Mouse (Mus musculus): ENCODE data around the gene Reep1.
A peak's percentile ranks its signal among the peaks of the same experiment; 100 is the strongest.

Reep1 gene

DNA sequence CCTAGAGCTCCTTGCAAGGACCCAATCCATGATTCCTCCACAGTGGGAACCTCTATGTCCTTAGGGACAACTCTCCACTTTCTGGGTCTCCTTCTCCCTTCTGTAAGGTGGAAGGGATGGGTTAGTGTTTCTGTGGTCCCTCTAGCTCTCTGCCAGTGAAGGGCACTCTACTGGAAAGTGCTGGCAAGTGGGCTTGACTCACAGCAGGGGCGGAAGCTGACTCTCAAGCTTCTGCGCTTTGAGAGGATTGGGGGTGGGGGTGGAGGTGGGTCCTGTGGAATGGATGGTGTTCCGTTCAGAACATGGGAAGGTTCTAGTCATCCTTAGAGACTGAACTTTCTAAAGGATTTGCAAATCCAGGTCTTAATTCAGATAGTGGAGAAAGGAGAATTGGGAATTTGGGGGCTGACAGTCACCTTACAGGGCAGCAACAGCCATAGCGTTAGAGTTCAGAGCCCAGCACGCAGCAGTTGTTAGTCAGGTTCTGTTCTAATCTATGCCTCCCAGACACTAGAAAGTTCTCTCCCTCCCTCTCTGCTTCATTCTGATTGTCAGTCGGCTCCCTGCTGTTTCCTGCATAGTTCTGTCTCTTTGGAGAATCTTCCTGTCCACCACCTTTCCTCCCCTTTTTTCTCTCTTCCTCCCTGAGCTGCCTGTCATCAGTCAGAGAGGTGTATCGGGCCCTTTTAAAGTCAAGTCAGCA lies 93.8 kb downstream of the Reep1 start:
- TF ChIP-seq NANOG (IDR thresholded peaks at IDR 0.05; ENCODE audit: borderline replicate concordance, low read length) (no peak), POU5F1 (IDR thresholded peaks at IDR 0.05; ENCODE audit: borderline replicate concordance, low read length) (no peak), CTCF (conservative IDR thresholded peaks at IDR 0.05; ENCODE audit: low read length) (no peak)
- no peaks in the 10 kb centered on the region for H3K9me3 ChIP-seq (ENCODE audit: low read length)
- peaks cover 9% of the 10 kb centered on the region; the same call in 1 of the 2 replicates for H3K27me3 ChIP-seq (ENCODE audit: insufficient read depth, low read length)

DNA sequence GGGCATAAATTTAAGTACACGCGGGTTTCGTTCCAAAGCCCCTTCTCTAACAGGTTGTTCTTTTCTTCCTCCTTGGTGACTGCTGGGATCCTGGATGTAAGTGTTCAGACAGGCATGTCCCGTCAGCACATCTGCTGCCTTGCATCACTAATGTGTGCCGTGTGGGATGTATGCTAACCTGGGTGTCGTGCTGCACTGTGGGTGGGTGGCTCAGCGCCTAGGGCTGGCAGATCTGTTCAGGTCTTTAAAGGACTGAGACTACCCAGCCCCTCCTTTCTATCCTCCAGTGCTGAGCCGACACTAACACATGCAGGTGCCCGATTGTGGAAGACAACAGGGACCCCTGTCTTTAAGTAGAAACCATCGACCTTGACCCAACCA lies 94.3 kb downstream of the Reep1 start:
- H3K27me3 ChIP-seq (ENCODE audit: insufficient read depth, low read length), result peaks cover 14% of the 10 kb centered on the region; the same call in 1 of the 2 replicates
- peaks cover 20% of the 10 kb centered on the region for H3K4me1 ChIP-seq (replicated peaks; ENCODE audit: low read depth, low read length)
- no peak overlapping the region for H3K4me3 ChIP-seq (replicated peaks; ENCODE audit: low read length)
- no peaks in the 10 kb centered on the region for H3K36me3 ChIP-seq (ENCODE audit: insufficient read depth, low read length)
- TF ChIP-seq POU5F1 (IDR thresholded peaks at IDR 0.05; ENCODE audit: borderline replicate concordance, low read length) (no peak), CTCF (conservative IDR thresholded peaks at IDR 0.05; ENCODE audit: low read length) (no peak), NANOG (IDR thresholded peaks at IDR 0.05; ENCODE audit: borderline replicate concordance, low read length) (no peak)
- H3K9me3 ChIP-seq (ENCODE audit: low read length), result no peaks in the 10 kb centered on the region

More for the DNA sequence above, 93.8 kb downstream of the Reep1 start:
- H3K4me3 ChIP-seq (replicated peaks; ENCODE audit: low read length), result no peak overlapping the region
- H3K4me1 ChIP-seq (replicated peaks; ENCODE audit: low read depth, low read length), result peaks cover 20% of the 10 kb centered on the region
- H3K36me3 ChIP-seq (ENCODE audit: insufficient read depth, low read length), result no peaks in the 10 kb centered on the region

DNA sequence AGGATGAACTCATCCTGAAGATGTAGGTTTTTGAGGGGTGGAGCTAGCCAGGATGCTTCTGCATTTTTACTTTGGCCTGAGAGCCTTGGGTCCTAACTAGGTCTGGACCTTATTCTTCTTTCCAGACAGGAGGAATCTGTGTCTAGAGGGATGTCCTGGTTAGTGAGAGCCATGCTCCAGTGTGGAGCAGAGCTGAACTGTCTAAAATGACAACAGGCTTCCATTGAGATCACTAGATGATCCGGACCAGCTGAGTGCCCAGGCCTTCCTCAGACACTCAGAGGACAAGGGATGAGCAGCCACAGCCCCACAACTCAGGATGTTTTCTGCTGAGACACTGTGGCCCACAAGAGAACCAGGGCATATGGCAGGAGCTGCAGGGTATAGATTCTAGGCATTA lies 96.2 kb downstream of the Reep1 start:
- H3K4me1 ChIP-seq (replicated peaks; ENCODE audit: low read depth, low read length), result peaks cover 20% of the 10 kb centered on the region
- H3K4me3 ChIP-seq (replicated peaks; ENCODE audit: low read length), result no peak overlapping the region
- no peaks in the 10 kb centered on the region for H3K36me3 ChIP-seq (ENCODE audit: insufficient read depth, low read length)
- no peaks in the 10 kb centered on the region for H3K9me3 ChIP-seq (ENCODE audit: low read length)
- H3K27me3 ChIP-seq (ENCODE audit: insufficient read depth, low read length), result peaks cover 14% of the 10 kb centered on the region; the same call in 1 of the 2 replicates
- TF ChIP-seq POU5F1 (IDR thresholded peaks at IDR 0.05; ENCODE audit: borderline replicate concordance, low read length), result no peak
- no peak for TF ChIP-seq NANOG (IDR thresholded peaks at IDR 0.05; ENCODE audit: borderline replicate concordance, low read length)
- no peak for TF ChIP-seq CTCF (conservative IDR thresholded peaks at IDR 0.05; ENCODE audit: low read length)

DNA sequence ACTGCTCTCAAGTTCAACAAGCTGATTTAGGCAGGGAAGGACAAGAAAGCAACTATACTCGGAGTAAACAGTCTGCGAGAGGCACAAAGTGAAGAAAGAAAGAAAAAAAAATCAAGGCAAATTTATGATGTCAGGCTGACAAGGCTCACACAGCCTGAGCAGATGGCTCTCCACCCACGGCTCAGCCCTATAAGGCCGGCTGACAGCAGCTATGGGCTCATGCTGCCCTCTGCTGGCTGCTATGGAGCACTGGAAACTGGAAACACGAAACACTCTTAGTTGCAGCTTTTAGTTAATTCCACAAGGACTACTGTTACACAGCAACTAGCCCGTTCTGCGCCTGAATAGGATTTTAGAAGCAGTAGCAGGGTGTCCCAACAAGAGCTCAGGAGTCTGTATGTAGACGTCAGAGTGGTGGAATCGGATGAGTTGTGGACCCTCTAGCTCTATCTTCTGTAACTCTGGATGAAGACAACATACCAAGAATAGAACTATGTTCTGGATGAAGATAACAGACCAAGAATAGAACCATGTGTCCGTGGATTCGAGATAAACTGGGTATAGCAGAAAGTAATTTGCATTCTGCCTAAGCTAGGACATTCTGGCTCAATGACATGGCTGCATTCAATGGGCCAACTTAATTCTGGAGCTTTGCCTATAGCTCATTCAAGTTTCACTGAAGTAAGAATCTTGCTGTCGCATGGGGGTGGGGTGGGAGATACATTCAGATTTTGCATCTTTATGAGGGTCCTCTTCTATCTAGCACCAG lies 96.9 kb downstream of the Reep1 start:
- Histone ChIP-seq H3K9me3 (ENCODE audit: low read length) (no peaks in the 10 kb centered on the region), H3K4me3 (replicated peaks; ENCODE audit: low read length) (no peak overlapping the region), H3K27me3 (ENCODE audit: insufficient read depth, low read length) (peaks cover 14% of the 10 kb centered on the region; the same call in 1 of the 2 replicates), H3K36me3 (ENCODE audit: insufficient read depth, low read length) (peaks cover 5% of the 10 kb centered on the region; the same call in 1 of the 2 replicates), H3K4me1 (replicated peaks; ENCODE audit: low read depth, low read length) (peaks cover 16% of the 10 kb centered on the region)
- TF ChIP-seq CTCF (conservative IDR thresholded peaks at IDR 0.05; ENCODE audit: low read length) (peak; percentile 79), NANOG (IDR thresholded peaks at IDR 0.05; ENCODE audit: borderline replicate concordance, low read length) (no peak)

DNA sequence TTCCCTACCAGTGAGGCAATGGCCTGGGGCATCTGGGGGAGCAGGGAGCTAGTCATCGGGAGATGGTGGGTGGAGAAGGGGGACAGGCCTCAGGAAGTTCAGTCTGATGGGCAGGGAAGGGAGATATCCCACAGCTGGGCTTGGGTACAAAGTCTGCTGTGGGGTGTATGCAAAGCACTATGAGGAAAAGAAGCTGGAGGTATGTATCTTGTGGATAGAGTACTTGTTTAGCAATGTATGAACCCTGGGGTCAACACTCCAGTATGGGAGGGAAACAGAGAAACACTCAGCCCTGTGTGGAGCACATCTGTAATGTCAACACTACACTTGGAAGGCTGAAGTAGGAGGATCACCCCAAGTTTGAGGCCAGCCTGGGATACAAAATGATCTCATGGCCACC lies 99.4 kb downstream of the Reep1 start:
- Histone ChIP-seq H3K27me3 (ENCODE audit: insufficient read depth, low read length) (peaks cover 5% of the 10 kb centered on the region; the same call in 1 of the 2 replicates), H3K9me3 (ENCODE audit: low read length) (no peaks in the 10 kb centered on the region), H3K4me3 (replicated peaks; ENCODE audit: low read length) (no peak overlapping the region), H3K4me1 (replicated peaks; ENCODE audit: low read depth, low read length) (peaks cover 4% of the 10 kb centered on the region), H3K36me3 (ENCODE audit: insufficient read depth, low read length) (peaks cover 26% of the 10 kb centered on the region)
- no peak for TF ChIP-seq POU5F1 (IDR thresholded peaks at IDR 0.05; ENCODE audit: borderline replicate concordance, low read length)
- TF ChIP-seq NANOG (IDR thresholded peaks at IDR 0.05; ENCODE audit: borderline replicate concordance, low read length), result no peak
- no peak for TF ChIP-seq CTCF (conservative IDR thresholded peaks at IDR 0.05; ENCODE audit: low read length)

DNA sequence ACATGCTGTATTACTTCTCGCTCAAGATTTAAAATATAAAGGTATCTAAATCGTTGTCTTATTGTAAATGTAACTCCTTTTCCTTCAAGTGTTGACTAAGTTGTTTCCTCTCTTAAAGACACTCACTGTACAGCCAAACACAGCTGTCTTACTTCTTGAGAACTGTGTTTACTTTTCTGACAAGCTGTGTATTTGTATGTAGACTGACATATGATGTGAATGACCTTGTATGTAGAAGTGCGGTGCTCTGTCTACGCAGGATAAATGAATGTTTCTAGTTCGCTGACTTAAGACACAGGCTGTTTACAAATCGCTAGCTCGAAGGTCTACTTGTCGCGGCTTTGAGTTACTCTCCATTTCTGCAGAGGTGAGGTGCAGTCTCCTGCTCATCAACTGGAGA lies 102.5 kb downstream of the Reep1 start:
- TF ChIP-seq NANOG (IDR thresholded peaks at IDR 0.05; ENCODE audit: borderline replicate concordance, low read length) (no peak), CTCF (conservative IDR thresholded peaks at IDR 0.05; ENCODE audit: low read length) (no peak), POU5F1 (IDR thresholded peaks at IDR 0.05; ENCODE audit: borderline replicate concordance, low read length) (no peak)
- Histone ChIP-seq H3K36me3 (ENCODE audit: insufficient read depth, low read length) (peaks cover 51% of the 10 kb centered on the region), H3K27me3 (ENCODE audit: insufficient read depth, low read length) (peaks cover 5% of the 10 kb centered on the region; the same call in 1 of the 2 replicates), H3K9me3 (ENCODE audit: low read length) (no peaks in the 10 kb centered on the region), H3K4me1 (replicated peaks; ENCODE audit: low read depth, low read length) (no peaks in the 10 kb centered on the region), H3K4me3 (replicated peaks; ENCODE audit: low read length) (no peak overlapping the region)

DNA sequence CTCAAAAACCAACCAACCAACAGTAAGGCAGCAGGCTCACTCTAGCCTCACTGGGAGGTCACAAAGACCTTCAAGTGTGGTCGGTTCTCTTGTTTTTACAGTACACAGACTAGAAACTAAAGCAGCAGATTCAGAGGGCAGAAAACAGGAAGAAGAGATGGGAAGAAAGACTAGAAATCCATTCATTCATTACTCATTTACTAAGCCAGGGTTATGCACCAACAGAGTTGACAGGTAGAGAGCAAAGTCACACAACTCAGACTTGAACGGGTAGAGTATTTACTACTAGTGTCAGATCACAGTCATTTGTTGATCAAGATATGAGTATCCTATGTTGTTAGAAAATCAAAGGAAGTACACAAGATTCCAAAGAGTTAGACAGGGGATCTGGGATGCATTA lies 105.5 kb downstream of the Reep1 start:
- no peak for TF ChIP-seq CTCF (conservative IDR thresholded peaks at IDR 0.05; ENCODE audit: low read length)
- no peaks in the 10 kb centered on the region for H3K9me3 ChIP-seq (ENCODE audit: low read length)
- H3K4me1 ChIP-seq (replicated peaks; ENCODE audit: low read depth, low read length), result no peaks in the 10 kb centered on the region
- H3K27me3 ChIP-seq (ENCODE audit: insufficient read depth, low read length), result no peaks in the 10 kb centered on the region
- H3K36me3 ChIP-seq (ENCODE audit: insufficient read depth, low read length), result peaks cover 80% of the 10 kb centered on the region
- no peak overlapping the region for H3K4me3 ChIP-seq (replicated peaks; ENCODE audit: low read length)

DNA sequence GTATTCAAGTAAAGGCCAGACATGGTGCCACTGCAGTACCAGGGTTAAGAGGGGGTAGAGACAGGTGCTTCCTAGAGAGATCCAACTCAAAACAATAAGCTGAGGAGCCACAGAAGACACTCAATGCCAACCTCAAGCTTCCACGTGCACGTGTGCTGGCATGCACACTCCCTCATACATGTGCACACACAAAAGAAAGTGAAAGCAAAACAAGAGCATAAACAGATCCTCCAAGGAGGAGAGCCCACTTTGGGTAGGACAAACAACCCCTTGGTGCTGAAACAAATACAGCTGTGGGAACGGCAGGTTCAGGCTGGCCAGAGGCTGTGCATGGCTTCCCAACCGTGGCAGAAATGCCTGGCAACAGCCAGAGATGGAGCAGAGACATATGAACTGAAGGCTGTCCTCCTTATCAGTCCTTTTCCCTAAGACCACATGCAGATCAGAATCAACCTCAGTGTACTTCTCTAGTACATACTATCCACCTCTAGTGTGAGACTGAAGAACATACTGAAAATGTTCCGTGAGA lies 112.5 kb downstream of the Reep1 start:
- TF ChIP-seq CTCF (conservative IDR thresholded peaks at IDR 0.05; ENCODE audit: low read length) (no peak), POU5F1 (IDR thresholded peaks at IDR 0.05; ENCODE audit: borderline replicate concordance, low read length) (no peak), NANOG (IDR thresholded peaks at IDR 0.05; ENCODE audit: borderline replicate concordance, low read length) (no peak)
- peaks cover 49% of the 10 kb centered on the region for H3K36me3 ChIP-seq (ENCODE audit: insufficient read depth, low read length)

More for the DNA sequence above, 112.5 kb downstream of the Reep1 start:
- Histone ChIP-seq H3K4me3 (replicated peaks; ENCODE audit: low read length) (no peak overlapping the region), H3K9me3 (ENCODE audit: low read length) (no peaks in the 10 kb centered on the region), H3K27me3 (ENCODE audit: insufficient read depth, low read length) (no peaks in the 10 kb centered on the region), H3K4me1 (replicated peaks; ENCODE audit: low read depth, low read length) (peaks cover 23% of the 10 kb centered on the region)

All from E14TG2a.4 (cell line).